Mouse (Mus musculus) left cerebral cortex, postnatal 25 days (tissue): ENCODE results near the gene 1110025L11Rik. TPM values are rescaled to one million over a fixed set of nuclear protein-coding genes. Genes with fewer than 3 reads are reported as not detected.
"Not testable (repeated sequence)": the region's sequence is repeated elsewhere in the genome, so short reads cannot be mapped to it uniquely, and the experiment has no call there.

Experiments
- DNase-seq, 2 experiments: peaks; one replicate each; pipeline ENCODE4 v3.0.0; 2022; ENCODE audit warnings: low spot score in 2 of 2, mixed read lengths in 1 of 2
- intact Hi-C: fragments of 180-260 bp; cut with DNase I; formaldehyde crosslinking; loops from one replicate; pipeline ENCODE4 v1.15.1; 2025
- total RNA-seq, 2 experiments: library from RNA; stranded (reverse); gene quantifications; 2 replicates each; pipeline ENCODE4 v1.2.3; 2021

1110025L11Rik gene
- not detected for total RNA-seq

GRCm38 (mm10) chr16:89063902-89064301, at the start of gene 1110025L11Rik:
Gene 1110025L11Rik (minus strand): TSS chr16:89064002.
- intact Hi-C loops, DNase-seq: not testable (repeated sequence)

- intact Hi-C loops, DNase-seq: not testable (repeated sequence)
Observed at GRCm38 (mm10) chr16:89071041-89071440, 7.2 kb upstream of the 1110025L11Rik start.

GRCm38 (mm10) chr16:89047783-89048182, 16.0 kb downstream of the 1110025L11Rik start, which contains the start of gene Krtap6-5:
Gene Krtap6-5 (minus strand): TSS chr16:89047883.
- intact Hi-C loops = no loop called here
- DNase-seq = no peak

GRCm38 (mm10) chr16:89041372-89041771, 22.4 kb downstream of the 1110025L11Rik start, which contains the start of gene Gm10228:
Gene Gm10228 (minus strand): TSS chr16:89041472.
- intact Hi-C loops, DNase-seq: not testable (repeated sequence)

- DNase-seq, intact Hi-C loops: not testable (repeated sequence)
Observed at GRCm38 (mm10) chr16:89031399-89031798, 32.4 kb downstream of the 1110025L11Rik start, which contains the start of gene Krtap6-1. Gene Krtap6-1 (plus strand): TSS chr16:89031699.

GRCm38 (mm10) chr16:89014984-89015383, 48.8 kb downstream of the 1110025L11Rik start, which contains the start of gene Gm10229:
Gene Gm10229 (plus strand): TSS chr16:89015284.
- DNase-seq, intact Hi-C loops: not testable (repeated sequence)

- intact Hi-C loops = no loop called here
Observed at GRCm38 (mm10) chr16:89013973-89014372, 49.8 kb downstream of the 1110025L11Rik start.

More at GRCm38 (mm10) chr16:89013973-89014372, 49.8 kb downstream of the 1110025L11Rik start:
- DNase-seq = no peak

Other genes starting within 250 kb of the 1110025L11Rik start
- gene Krtap15, start 243.8 kb downstream of the 1110025L11Rik start, total RNA-seq = not detected
- not detected for gene Krtap14, start 237.9 kb downstream of the 1110025L11Rik start, total RNA-seq
- gene Krtap19-1, start 194.6 kb downstream of the 1110025L11Rik start, total RNA-seq = not detected
- not detected for gene Krtap19-2, start 189.7 kb downstream of the 1110025L11Rik start, total RNA-seq
- gene Krtap19-3, start 186.0 kb downstream of the 1110025L11Rik start, total RNA-seq = not detected
- gene Krtap19-4, start 178.9 kb downstream of the 1110025L11Rik start, total RNA-seq = not detected
- not detected for gene Krtap19-5, start 167.5 kb downstream of the 1110025L11Rik start, total RNA-seq
- gene Krtap19-9b, start 131.7 kb downstream of the 1110025L11Rik start, total RNA-seq = not detected
- not detected for gene Krtap16-3, start 101.1 kb downstream of the 1110025L11Rik start, total RNA-seq
- not detected for gene Krtap22-2, start 53.2 kb downstream of the 1110025L11Rik start, total RNA-seq
- not detected for gene Gm10229, start 48.7 kb downstream of the 1110025L11Rik start, total RNA-seq
- gene Krtap6-1, start 32.3 kb downstream of the 1110025L11Rik start, total RNA-seq = not detected
- gene Gm10228, start 22.5 kb downstream of the 1110025L11Rik start, total RNA-seq = not detected
- not detected for gene Krtap6-5, start 16.1 kb downstream of the 1110025L11Rik start, total RNA-seq
- not detected for gene Krtap6-3, start 20.0 kb upstream of the 1110025L11Rik start, total RNA-seq
- gene Gm6358, start 76.8 kb upstream of the 1110025L11Rik start, total RNA-seq = not detected
- not detected for gene Gm10061, start 87.1 kb upstream of the 1110025L11Rik start, total RNA-seq
- gene Gm9789, start 94.0 kb upstream of the 1110025L11Rik start, total RNA-seq = not detected
- not detected for gene Gm7735, start 105.5 kb upstream of the 1110025L11Rik start, total RNA-seq
- gene 1110057P08Rik, start 110.7 kb upstream of the 1110025L11Rik start, total RNA-seq = not detected
- not detected for gene Krtap20-2, start 141.9 kb upstream of the 1110025L11Rik start, total RNA-seq